Mouse (Mus musculus): ENCODE measurements around the gene Calr.
"Not testable (repeated sequence)": the region's sequence is repeated elsewhere in the genome, so short reads cannot be mapped to it uniquely, and the experiment has no call there.

The Calr gene

DNA sequence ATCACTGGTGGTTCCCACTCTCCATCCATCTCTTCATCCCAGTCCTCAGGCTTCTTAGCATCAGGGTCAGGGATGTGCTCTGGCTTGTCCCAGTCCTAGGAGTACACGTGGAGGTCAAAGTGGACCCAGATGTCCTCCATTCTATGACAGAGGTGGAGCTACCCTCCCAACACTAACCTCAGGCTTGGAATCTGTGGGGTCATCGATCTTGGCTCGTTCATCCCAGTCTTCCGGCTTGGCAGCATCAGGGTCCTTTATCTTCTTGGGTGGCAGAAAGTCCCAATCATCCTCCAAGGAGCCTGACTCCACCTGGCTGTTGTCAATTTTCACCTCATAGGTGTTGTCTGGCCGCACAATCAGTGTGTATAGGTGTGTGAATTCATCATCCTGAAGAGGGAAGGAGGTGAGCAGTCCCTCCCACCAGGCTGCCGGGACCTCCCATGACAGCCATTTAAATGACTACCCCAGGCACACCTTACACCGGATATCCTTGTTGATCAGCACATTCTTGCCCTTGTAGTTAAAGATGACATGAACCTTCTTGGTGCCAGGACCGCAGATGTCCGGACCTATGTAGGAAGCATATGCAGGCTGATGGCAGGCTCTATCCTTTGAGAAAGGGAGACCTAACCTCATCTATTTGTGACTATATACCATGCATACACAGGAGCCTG lies 2.2 kb downstream of the Calr start:
- no peak for DNase-seq

DNA sequence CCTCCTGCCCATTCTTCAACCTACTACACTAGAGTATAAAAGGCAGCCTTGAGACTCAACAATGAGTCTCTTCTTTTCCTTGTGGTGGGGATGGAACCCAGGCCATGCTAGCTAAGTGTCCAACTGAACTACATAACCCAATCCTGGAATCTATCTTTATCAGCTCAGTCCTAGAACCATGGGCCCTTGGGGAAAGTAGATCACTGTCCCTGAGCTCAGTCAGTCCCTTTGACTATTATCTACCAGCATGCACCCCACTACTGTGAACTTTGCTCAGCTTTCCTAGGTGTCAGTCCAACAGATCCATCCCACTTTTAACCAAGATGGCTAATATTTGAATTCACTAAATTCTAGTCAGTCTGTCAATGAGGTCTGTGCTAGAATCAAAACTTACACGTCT lies 5.2 kb downstream of the Calr start:
- no peak for DNase-seq

DNA sequence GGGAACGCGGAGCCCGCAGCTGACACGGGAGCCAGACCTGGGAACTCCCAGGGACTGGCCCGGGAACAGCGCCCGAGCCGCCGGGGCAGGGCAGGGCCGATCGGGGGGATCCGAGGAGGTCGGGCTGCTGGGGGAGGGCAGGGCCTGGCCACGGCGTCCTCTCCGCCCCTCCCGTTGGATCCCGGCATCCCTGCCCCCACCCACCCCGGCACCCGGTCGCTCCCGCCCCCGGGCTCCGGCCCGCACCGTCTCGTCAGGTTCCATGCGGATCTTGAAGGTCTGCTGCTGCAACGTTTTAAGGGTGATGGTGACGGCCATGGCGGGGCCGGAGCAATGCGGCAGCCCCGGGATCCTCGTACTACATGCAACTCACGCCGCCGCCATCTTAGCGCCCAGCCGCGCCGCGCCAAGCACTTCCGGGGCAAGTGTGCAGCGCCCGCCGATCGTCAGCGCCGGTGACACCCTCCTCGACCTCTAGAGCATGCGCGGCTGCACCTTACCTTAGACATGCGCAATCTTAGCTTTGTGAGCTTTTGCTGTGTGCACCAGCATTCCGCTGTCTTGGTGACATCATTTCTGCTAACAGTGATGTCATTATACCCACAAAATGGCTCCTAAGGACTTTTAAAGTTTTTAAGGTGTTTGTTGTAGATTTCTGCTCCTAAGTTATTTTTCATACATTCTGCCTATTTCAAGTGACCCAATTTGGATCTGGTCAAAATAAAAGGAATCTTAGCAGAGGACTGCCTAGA lies 6.3 kb downstream of the Calr start, which contains the start of gene Rad23a:
Gene Rad23a, minus strand, starts transcription at position 418 of the 752 bp plus-strand sequence.
- peak; percentile 97 for DNase-seq

DNA sequence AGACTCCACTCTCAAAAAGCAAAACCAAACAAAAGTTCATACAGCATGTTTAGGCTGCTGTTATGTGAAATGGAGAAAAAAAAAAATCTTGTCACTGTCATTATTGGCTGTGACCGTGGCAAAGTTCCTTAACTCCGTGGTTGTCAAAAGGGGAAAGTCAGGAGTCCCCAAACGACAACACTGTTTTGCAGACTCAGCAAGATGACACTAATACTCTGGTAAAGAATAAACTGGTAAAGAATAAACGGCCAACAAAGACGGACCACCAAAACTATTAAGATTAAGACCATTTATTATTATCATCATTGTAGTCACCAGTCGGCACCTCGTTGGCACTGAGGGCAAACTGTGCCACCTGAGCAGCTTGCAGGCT lies 6.9 kb downstream of the Calr start:
- DNase-seq: no peak

DNA sequence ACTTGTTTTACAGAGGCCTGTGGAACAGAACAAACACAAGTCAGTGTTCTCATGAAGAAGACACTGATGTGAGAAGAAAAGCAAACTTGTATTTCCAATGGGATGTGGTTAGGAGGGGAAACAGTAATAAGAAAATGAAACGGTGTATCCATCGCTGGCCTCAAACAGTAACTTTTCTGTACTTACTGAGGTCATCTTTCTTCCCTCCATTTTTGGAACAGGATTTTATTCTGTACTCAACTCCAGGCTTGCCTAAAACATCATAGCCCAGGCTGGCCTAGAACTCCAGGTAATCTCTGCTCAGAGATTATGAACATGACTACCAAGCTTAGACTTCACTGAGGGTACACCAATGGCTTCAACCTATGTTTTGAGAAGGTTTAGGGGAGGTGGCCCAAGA lies 7.3 kb downstream of the Calr start:
- DNase-seq: no peak

DNA sequence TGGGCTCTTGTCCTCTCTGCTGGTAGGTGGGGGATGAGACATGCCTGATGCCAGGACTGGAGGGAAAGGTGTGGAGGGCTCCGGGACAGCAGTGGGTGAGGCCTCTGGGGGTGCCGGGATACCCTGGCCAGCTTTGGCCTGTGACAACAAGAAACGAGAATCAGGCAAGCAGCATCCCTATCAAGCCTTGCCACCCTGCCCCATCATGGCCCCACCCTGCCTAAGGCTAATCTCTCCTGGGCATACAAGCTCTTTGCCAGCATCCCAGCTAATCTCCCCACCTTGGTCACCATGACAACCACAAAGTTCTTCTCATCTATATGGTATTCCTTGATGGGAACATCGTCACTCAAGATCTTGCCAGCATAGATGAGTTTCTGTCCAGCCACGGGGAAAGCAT lies 8.2 kb downstream of the Calr start:
- DNase-seq: no peak

DNA sequence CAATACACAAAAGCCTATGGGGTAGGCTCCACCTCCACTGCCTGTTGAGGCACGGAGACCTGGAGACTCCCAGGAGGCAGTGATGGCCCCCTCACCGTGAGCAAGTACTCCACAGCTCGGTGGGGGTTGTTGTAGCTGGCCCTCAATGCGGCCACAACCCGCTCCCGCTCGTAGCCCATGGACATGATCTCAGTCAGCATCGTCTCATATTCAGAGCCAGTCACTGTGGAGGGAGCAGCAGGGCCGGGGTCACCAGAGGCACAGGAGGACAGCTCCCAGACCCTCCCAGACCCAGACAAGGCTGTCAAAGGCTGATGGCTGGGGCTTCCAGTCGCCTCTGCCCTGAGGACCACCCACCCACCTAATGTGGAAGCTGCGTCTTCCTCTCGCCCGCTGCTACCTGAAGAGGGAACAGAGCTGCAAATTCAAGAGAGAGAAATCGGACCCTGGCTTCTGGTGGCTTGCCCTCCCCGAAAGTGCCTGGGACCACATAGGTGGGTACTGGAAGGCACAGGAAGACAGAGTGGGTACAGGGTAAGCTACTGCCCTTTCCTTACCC lies 8.7 kb downstream of the Calr start:
- DNase-seq: no peak

DNA sequence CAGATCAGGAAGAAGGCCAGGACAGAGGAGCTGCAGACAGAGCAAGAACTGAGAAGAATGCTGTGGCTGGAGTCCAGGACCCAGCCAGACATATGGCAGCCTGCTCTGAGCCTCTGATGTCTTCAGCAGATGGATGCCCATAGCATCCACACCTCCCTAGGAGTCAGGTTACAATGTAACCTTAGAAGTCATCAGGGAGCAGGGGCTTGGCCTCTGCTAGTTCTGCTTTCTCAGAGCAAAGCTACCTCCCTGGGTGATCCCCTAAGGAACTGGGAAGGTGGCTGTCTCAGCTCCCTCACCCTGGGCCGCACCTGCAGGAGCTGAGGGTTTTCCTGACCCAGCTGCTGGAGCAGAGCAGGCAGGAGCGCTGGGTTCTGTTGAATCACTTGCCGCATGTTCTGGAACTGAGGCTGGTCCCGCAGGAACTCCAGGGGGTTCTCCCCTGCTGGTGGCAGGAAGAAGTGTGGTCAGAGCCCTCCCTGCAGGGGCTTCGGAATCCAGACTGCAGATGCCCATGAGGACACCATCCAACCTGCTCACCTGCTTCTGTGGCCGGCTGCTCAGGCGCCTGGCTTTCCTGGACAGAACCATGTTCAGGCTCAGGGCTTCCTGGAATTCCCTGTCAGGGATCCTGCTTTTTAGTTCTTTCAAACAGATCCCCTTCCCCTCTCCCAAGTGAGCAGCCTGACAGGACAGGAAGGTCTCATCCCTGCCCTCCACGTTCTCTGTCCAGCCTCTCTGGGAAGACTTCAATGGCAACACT lies 9.4 kb downstream of the Calr start:
- peak; percentile 70 for DNase-seq

DNA sequence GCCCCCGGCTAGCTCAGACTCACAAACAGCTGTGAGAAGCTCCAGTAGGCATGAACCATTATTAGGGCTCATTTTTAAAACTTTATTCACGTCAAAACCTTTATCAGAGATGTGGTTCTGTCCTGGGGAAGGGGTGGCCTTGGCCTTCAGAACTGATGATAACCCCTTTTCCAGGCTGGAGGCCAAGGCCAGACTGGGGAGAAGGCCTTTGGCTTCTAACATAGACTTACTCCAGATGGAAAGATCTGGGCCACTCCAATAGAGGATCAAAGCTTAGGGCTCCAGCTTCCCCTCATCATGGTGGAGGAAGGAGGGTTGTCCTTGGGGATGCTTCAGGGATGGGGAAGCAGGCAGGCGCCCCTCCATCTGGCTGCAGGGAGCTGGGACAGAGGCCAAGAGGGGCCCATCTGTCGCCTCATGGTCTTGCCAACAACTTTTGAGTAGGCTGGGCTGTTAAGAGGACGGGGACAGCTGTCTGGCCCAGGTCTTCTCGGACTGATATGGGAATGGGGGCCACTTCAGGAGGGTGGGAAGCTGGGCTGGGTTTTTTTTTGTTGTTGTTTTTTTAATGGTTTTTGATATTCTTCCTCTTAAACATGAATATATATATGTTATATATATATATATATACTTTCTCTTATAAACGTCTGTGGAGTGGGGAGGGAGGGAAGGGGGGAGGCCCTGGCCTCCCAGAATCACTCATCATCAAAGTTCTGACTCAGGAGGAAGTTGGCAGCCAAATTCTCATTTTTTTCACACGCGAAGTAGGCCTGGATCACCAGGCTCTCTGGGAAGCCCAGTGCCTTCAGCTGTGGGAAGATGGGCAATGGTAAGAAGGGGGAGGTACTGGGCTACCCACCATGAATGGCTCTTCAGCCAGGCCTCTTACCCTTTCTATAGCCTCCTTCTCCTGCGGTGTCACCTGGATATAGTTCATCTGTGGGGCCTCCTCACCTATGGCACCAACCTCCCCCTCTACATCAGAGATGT lies 11.6 kb downstream of the Calr start:
- no peak for DNase-seq

DNA sequence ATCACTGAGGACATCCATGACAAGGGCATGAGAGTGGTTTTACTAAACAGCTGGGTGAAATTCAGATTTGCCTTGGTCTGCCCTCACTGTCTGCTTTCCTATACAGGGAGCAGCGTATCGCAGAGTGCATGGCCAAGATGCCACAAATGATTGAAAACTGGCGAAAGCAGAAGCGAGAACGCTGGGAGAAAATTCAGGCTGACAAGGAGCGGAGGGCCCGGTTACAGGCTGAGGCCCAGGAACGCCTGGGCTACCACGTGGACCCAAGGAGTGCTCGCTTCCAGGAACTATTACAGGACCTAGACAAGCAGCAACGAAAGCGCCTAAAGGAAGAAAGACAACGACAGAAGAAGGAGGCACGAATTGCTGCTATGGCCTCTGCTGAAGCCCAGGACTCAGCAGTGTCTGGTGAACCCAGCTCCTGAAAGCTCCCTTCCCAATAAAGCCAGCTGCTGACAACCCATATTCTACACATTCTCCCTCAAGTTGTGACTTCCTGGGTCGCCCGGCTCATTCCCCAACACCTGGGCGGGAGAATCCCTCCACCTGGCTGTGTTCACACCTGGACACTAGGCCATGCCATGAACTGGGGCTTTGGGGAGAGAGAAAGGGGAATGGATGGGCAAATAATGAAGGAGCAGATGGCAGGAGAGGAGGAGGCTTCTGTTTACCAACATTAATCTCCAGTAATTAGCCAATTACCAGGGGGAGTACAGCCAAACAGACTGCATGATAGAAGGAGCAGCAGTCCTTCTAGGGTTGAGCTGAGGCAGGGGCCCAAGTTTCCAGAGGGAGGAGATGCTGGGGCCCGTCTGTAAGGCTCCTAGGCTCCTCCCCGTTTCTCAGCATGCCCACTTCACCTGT lies 12.5 kb downstream of the Calr start:
- no peak for DNase-seq

DNA sequence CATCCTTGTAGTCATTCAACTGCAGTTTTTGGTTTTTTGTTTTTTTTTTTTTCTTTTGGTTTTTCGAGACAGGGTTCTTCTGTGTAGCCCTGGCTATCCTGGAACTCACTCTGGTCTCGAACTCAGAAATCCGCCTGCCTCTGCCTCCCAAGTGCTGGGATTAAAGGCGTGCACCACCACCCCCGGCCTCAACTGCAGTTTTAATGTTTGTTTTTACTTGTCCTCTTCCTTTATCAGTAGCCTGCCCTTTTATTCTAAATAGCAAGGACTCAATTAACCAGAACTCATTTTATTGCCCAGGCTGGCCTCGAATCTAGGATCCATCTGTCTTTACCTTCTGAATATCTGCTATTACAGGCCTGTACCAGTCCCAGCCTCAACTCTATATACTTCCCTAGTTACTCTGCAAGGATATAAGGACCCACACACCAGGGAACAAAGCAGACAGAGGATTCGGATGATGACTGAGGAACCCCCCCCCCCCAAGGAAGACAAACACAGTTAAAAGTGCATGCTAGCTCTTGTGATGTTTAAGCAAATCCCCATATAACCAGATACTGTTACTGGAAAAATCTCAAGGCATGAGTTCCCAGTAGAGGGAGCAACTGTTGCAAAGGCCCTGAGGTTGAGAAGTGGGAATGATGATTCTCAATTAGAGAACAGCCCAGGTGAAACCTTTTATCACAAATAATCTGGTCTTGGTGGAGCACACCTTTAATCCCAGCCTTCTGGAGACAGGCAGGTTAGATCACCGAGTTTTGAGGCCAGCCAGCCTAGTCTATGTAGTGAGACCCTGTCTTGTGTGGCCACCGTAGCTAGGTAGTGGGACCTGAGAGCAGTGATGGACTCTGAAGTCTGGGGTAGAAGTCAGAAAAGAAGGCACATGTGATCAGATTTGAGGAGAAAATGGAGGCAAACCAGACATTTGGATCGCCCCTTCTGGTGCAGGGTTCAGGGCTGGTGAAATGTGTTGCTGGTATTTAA lies 13.7 kb downstream of the Calr start:
- DNase-seq: no peak

DNA sequence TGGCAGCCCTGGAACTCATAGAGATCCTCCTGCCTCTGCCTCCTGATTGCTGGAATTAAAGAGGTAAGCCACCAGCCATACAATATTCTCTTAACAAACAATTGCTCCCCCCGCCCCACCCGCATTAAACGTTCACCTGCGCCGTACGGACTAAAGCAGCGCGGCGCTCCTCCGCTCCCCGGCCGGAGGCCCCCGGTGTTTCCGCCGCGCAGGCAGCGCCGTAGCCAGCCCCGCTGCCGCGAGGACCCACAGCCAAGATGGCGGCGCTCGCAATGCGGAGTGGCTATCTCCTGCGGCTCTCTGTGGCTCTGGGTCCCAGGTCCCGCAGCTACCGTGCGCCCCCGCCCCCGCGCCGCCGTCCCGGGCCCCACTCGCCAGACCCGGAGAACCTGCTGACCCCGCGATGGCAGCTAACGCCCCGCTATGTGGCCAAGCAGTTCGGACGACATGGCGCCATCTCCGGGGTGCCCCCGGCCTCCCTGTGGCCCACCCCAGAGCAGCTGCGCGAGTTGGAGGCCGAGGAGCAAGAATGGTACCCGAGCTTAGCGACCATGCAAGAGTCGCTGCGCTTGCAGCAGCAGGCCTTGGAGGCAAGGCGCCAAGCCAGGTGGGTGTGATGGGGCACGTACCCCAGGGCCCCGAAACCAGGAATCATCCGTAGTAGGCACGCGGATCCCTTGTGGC lies 14.6 kb downstream of the Calr start:
- DNase-seq: peak; percentile 88

DNA sequence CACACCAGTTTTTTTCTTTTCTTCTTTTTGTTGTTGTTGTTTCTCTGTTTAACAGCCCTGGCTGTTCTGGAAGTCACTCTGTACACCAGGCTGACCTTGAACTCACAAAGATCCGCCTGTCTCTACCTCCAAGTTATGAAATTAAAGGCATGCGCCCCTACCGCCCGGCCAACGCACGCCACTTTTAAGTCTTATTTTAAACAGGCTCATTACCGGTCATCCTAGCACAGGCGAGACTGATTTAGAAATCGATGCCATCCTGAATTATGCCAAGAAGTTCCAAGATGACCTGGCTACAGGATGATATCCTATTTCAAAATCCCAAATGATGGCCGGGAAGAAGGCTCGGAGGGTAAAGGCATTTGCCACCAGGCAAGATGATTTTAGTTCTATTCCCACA lies 15.2 kb downstream of the Calr start, which contains the start of gene Gadd45gip1:
Gene Gadd45gip1, plus strand, starts transcription at position 33 of the 400 bp plus-strand sequence.
- DNase-seq: no peak

DNA sequence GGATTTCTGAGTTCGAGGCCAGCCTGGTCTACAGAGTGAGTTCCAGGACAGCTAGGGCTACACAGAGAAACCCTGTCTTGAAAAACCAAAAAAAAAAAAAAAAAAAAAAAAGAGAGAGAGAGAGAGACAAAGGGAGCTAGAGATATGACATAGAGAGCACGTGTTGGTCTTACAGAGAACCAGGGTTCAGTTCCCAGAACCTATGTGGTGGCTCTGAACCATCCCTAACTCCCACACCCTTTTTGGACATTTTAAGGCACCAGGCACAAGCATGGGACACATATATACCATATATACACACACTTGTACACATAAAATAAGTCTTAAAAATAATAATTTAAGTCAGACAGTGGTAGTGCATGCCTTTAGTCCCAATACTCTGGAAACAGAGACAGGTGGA lies 20.2 kb downstream of the Calr start:
- DNase-seq: not testable (repeated sequence)

DNA sequence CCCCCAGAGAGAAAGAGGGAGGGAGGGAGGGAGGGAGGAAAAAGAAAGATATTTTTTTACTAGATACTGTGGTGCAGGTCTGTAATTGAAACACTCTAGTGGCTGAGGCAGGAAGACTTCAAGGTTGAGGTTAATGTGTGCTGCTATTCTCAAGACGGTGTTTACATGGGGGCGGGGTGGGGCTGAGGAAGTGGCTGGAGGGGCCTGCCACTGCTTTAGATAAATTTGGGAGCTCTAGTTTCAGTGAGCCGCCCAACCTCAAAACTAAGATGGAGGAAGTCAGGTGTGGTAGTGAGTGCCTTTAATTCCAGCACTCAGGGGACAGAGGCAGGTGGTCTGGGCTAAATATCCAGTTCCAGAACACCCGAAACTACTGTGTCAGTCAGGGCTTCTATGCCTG lies 21.1 kb downstream of the Calr start:
- DNase-seq: no peak

DNA sequence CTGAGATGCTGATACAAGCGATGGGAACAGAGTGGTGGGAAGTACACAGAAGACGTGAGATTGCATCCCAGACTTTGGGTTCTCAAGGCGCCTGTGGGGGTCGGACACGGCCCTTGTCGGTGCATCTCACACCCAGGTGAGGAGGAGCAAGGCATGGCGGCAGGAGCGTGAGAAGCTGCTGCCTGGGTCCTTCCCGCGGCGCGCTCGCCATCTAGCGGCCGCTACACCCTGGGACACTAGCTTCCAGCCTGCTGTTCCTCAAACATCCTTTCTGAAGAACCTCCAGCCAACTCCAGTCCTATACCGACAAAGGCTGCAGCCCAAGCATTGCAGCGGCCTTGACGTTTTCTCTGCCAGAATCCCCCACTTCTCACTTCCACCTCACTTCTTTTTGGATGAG lies 23.1 kb downstream of the Calr start:
- DNase-seq: peak; percentile 88

DNA sequence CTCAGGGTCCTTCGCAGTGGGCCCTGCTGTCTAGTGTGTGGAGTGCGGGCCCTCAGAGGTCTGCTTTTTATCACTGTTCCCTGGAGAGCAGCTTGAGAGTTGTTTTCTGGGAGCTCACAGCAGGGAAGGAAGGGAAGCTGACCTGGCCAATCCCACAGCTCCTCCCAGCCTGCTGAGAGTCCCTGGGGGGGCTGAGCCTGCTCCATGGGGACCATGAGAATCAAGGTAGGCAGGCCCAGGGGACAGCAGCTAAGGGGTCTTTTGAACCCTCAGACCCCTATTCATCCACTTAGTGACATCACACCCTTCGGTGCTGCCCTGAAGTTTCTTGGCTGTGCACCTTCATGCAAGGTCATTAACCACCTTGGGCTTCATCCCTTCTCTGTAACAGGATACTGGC lies 24.0 kb downstream of the Calr start, which contains the start of gene Dand5:
Gene Dand5, minus strand, starts transcription at position 101 of the 400 bp plus-strand sequence.
- DNase-seq: no peak

DNA sequence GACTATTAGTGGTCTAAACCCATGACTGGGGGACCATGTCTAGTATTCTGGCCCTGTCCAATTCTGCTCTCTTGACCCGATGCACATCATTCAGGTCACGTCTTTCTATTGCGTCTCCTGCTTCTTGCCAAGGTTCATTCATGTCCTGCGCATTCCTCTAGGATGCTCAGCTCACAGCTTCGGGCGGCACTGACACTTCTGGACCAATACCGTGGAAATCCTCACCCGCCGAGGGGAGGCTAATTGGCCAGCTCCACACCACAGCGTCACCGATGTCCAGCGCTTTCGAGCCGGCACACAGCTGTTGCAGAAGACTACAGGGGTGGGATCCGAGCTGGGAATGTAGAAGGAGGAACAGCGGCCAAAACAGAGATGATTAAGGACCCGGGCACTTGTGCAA lies 30.6 kb downstream of the Calr start:
- no peak for DNase-seq

DNA sequence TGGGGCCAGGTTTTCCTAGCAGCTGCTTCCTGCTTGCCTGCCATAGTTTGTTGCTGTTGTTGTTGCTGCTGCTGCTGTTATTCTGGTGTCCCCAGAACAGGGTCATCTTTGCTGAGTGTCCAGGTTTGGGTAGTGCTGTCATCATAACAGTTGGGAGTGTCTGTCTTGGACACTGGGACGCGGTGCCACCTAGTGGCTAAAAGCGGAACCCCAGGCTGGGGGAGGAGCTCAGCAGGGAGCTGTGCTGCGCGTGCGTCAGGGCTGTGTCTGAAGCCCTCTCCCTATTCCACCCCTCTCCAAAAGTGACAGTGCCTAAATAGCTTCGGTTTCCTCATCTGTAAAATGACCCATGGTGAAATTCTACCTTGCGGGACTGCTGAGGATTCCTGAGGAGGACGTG lies 31.2 kb downstream of the Calr start:
- peak; percentile 89 for DNase-seq
